Mouse (Mus musculus) cerebellum, postnatal 10 days (tissue): ENCODE results near the gene Sema3g.

Source experiments
- DNase-seq, 2 experiments: peaks; one replicate each; pipeline ENCODE4 v3.0.0; 2021; ENCODE audit warnings: mixed read lengths in 2 of 2

The Sema3g gene

GRCm38 (mm10) chr14:31197547-31198516 lies 19.8 kb upstream of the Sema3g start:
- DNase-seq = peak; percentile 41 to 46

DNA sequence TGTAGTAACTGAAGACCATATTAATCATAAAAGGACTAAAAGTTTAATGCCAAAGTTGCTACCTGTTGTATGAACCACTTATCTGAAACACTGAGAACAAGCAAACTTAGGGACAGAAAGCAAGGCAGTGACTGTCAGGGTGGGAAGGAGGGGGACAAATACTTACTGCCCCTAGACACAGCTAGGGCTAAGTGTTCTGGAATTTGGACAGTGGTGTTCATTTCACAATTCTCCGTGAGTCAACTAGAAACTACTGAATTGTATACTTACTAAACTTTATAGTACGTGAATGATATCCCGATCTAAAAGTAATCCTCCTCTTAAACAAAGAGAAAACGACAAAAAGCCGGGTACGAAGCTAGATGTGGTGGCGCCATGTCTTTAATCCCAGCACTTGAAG lies 18.1 kb upstream of the Sema3g start:
- DNase-seq = no peak

GRCm38 (mm10) chr14:31200038-31200437 lies 17.6 kb upstream of the Sema3g start:
- no peak for DNase-seq

GRCm38 (mm10) chr14:31204844-31205243 lies 12.8 kb upstream of the Sema3g start:
- no peak for DNase-seq

- no peak for DNase-seq
These were observed 12.5 kb upstream of the Sema3g start for GRCm38 (mm10) chr14:31205244-31205561.

DNA sequence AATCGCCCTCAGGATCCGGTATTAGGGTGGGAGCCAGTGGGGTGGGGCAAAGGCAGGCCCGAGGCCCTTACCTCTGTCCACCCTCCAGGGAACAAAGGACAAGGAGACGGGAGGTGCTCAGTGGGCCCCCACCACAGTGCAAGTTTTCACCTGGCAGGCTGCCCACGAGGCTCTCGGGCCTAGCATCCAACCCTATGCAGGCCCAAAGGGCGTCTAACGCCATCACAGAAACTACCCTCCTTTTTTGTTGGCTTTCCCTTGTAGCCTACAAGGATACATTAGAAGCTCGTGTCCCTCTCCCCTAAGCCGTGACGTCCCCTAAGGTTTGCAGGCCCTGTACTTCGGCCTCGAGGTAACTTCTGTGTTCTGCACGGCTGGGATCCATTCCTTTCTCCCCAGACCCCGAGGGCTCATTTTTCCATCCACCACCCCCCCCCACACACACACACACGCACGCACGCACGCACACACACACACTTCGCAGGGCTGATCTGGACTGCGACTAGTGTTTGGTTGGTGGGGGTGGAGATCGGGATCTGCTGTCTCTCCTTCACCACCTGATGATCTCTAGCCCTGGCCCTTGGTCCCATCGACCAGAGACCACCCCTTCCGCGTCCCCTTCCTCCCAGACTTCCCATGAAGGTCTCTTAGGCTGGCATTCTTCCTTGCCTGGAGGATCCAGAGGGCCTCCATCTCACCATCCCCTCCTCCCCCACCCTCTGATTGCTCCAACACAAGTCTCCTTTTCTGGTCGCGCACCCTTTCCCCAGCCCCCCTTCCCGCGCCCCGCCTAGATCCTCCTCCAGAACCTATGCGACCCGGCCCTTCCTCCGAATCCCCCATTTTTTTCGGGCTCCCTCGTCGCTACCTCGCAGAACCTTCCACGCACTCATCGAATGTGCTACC lies 11.8 kb upstream of the Sema3g start:
- DNase-seq = peak; percentile 67 to 76

GRCm38 (mm10) chr14:31206472-31206981 lies 11.1 kb upstream of the Sema3g start:
- peak; percentile 99 for DNase-seq

GRCm38 (mm10) chr14:31207070-31207830 lies 10.4 kb upstream of the Sema3g start:
- peak; percentile 41 to 52 for DNase-seq

- DNase-seq = peak in 1 of 2 experiments; percentile 32
These were observed 9.6 kb upstream of the Sema3g start, which contains the start of gene Tnnc1 for GRCm38 (mm10) chr14:31208084-31208483. Gene Tnnc1, plus strand, starts transcription at chr14:31208312.

- no peak for DNase-seq
These were observed 8.5 kb upstream of the Sema3g start for GRCm38 (mm10) chr14:31209133-31209557.

GRCm38 (mm10) chr14:31211854-31212253 lies 5.8 kb upstream of the Sema3g start:
- no peak for DNase-seq

DNA sequence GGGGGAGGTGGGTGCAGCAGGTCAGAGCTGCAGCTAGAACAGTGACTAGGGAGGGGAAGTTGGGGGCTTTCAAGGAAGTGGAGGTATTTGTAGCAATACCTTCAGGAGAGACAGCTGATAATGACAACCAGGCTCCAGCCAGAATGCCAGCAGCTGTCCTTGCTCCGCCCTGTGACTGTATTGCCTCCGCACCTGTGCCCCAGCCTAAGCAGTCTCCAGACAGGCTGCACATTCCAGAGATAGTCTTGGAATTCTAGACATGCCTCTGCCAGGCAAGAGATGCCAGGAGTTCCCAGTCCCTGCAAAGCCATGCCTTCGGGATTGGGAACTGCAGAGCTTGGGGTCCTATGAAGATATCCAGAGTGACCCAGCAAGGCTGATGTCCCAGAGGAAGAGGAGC lies 5.2 kb upstream of the Sema3g start:
- DNase-seq = no peak

- DNase-seq = no peak
These were observed 3.8 kb upstream of the Sema3g start for GRCm38 (mm10) chr14:31213868-31214267.

DNA sequence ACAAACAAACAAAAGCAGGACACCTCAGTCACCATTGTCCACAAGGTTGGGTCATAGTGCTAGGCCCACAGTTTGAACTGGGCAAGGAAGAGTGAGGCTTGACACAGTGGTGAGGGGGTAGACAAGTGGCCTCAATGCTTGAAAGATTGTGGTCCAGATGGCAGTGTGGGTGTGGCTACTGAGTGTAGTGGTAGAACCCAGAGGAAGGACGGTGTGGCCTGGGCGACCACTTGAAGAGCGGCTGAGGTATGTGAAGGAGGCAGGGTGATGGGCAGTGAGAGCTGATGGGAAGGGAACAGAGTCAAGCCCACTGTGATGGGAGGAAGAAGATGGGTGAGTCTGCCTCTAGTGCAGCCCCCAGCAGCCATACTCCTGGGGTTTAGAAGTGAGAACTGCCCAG lies 3.0 kb upstream of the Sema3g start:
- no peak for DNase-seq

GRCm38 (mm10) chr14:31215157-31216002 lies 2.3 kb upstream of the Sema3g start:
- peak; percentile 91 to 94 for DNase-seq

GRCm38 (mm10) chr14:31216846-31217245 lies 814 bp upstream of the Sema3g start, which contains the start of gene Nisch:
Gene Nisch, minus strand, starts transcription at chr14:31216946.
- no peak for DNase-seq

DNA sequence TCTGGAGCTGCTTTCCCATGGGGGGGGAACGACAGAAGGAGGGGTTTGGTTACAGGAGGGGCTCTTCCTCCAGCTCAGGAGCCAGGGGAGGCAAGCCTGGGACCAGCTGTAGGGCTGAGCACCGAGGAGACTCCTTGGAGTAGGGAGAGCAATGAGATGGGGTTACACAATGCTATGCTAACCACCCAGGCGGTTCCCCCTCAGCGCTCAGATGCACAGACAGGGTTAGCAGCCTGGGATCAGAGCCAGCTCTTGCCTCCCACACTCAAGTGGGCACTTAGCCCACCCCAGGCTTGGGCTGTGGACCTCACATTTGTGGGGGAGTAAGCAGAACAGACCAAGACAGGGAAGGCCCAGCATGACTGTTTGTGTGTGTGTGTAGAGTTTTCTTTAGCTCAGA lies 9.3 kb downstream of the Sema3g start:
- peak; percentile 71 to 82 for DNase-seq

DNA sequence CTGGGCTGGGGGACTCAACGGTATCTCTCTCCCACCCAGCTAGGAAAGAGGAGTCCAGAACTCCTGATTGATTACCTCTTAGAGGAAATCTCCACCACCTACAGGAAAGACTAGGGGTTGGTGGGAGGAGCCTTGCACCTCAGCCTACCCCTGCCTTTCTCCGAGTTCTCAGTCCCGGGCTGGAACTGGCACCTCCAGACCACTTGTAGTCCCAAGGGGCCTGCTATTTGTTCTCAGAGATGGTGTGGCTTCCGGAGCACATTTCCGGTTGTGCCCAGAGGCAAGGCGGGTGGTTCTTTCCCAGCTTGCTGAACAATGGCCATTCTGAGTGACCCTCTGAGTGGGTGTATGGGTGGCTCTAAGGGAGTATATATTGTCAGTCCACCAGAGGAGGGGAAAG lies 10.6 kb downstream of the Sema3g start:
- DNase-seq = no peak

GRCm38 (mm10) chr14:31230442-31230841 lies 12.8 kb downstream of the Sema3g start:
- no peak for DNase-seq

DNA sequence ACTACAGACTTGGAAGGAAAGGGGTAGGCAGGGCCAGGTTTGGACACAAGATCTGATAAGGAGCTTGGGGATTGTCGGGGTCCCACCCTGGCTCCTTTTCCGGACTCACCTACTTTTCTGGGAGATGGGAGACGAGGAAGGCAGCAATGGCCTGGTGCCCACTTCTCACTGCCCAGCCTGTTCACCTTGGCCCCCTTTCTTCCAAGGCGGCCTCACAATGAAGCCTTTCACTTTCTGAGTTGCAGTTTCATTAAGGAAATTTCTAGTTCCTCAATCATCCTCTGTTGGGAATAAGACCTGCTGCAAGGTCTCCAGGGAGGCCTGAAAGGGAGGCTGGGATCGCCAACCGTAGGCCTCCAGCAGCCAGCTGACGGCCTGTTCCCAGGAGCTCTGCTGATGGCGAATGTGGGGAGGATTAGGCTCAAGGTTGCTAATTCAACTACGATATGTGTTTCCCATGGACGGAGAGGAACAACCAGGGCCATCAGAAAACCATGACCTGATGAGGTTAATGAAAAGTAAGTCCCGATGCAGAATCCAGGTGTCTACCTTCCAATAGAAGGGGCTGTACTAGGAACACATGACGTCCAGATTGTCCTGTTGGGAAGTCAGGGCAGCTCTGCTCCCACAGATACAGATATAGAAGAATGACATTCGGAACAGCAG lies 14.9 kb downstream of the Sema3g start:
- DNase-seq = no peak
